In genomic region chr5:90223534-90224381, GRCm38 (mm10) we compare ENCODE assay signal across 8 mouse cellular contexts. TPM values are rescaled to one million over a fixed set of nuclear protein-coding genes. Genes with fewer than 3 reads are reported as not detected.
DNase-seq lines count a peak whose midpoint lies in the region; ATAC-seq and TF ChIP-seq lines count a peak whose summit lies in the region.

Gene Cox18 (minus strand): TSS chr5:90224001.

- H3K36me3 ChIP-seq in kidney, embryonic 14.5 days (ENCODE audit: control insufficient read depth, insufficient read depth, low read length), result peaks cover 42% of the 10 kb centered on the region
- H3K36me3 ChIP-seq in limb, embryonic 15.5 days, result peaks cover 36% of the 10 kb centered on the region

- DNase-seq in A20 (ENCODE audit: low read depth, low spot score), result peak; percentile 100
- DNase-seq in heart, adult 9 months (ENCODE audit: low spot score in 2 of 2), result peak; percentile 99 to 100
- DNase-seq in monocyte, adult 2 months (ENCODE audit: low read depth in 1 of 2, low spot score in 2 of 2), result peak; percentile 99
- peak; percentile 99 to 100 for DNase-seq in spleen, postnatal 36 days (ENCODE audit: low spot score in 2 of 2)

- no peak for TF ChIP-seq CTCF in bone marrow macrophage, adult 2 months (IDR thresholded peaks at IDR 0.05; ENCODE audit: low read depth, low read length)
- no peak for TF ChIP-seq CTCF in embryonic fibroblast, embryonic 13.5 days (IDR thresholded peaks at IDR 0.05; ENCODE audit: borderline replicate concordance, insufficient read depth, low read length)

- ATAC-seq in kidney, embryonic 14.5 days (ENCODE audit: low FRiP score, low TSS enrichment), result peak; percentile 99
- peak; percentile 98 for ATAC-seq in limb, embryonic 15.5 days (ENCODE audit: insufficient number of reproducible peaks, low FRiP score, low TSS enrichment, low read depth)

- H3K9me3 ChIP-seq in kidney, embryonic 14.5 days (ENCODE audit: control insufficient read depth, low read length), result no peaks in the 10 kb centered on the region
- H3K9me3 ChIP-seq in limb, embryonic 15.5 days, result no peaks in the 10 kb centered on the region

- peak within 1 kb of the TSS; percentile 68 for H3K4me2 ChIP-seq in kidney, embryonic 14.5 days (replicated peaks; ENCODE audit: low read depth, low read length)
- H3K4me2 ChIP-seq in limb, embryonic 15.5 days, result peak within 1 kb of the TSS; percentile 66

- TF ChIP-seq POLR2A in bone marrow macrophage, adult 2 months (IDR thresholded peaks at IDR 0.05; ENCODE audit: borderline replicate concordance, low read depth, low read length), result no peak
- TF ChIP-seq POLR2A in embryonic fibroblast, embryonic 13.5 days (IDR thresholded peaks at IDR 0.05; ENCODE audit: low read depth, low read length), result peak; percentile 86

- H3K4me3 ChIP-seq in bone marrow macrophage, adult 2 months (ENCODE audit: insufficient read depth, low read length), result peak within 1 kb of the TSS; percentile 99
- peak within 1 kb of the TSS; percentile 69 for H3K4me3 ChIP-seq in embryonic fibroblast, embryonic 13.5 days (ENCODE audit: insufficient read depth, low read length)
- peak within 1 kb of the TSS; percentile 84 for H3K4me3 ChIP-seq in kidney, embryonic 14.5 days (ENCODE audit: low read length)
- peak within 1 kb of the TSS; percentile 96 for H3K4me3 ChIP-seq in limb, embryonic 15.5 days

- under 1% methylated on average over 55 of the region's 62 CpGs for WGBS in kidney, embryonic 14.5 days
- under 1% methylated on average over 55 of the region's 62 CpGs for WGBS in limb, embryonic 15.5 days

- H3K4me1 ChIP-seq in bone marrow macrophage, adult 2 months (ENCODE audit: control insufficient read depth, insufficient read depth, low read length), result peaks cover 7% of the 10 kb centered on the region
- H3K4me1 ChIP-seq in embryonic fibroblast, embryonic 13.5 days (ENCODE audit: control insufficient read depth, insufficient read depth, low read length), result no peaks in the 10 kb centered on the region
- H3K4me1 ChIP-seq in kidney, embryonic 14.5 days (ENCODE audit: control insufficient read depth, insufficient read depth, low read length), result peaks cover 9% of the 10 kb centered on the region
- H3K4me1 ChIP-seq in limb, embryonic 15.5 days, result peaks cover 7% of the 10 kb centered on the region

- H3K9ac ChIP-seq in kidney, embryonic 14.5 days (ENCODE audit: low read depth, low read length), result peak within 1 kb of the TSS; percentile 88
- H3K9ac ChIP-seq in limb, embryonic 15.5 days, result peak within 1 kb of the TSS; percentile 88

- no peaks in the 10 kb centered on the region for H3K27me3 ChIP-seq in kidney, embryonic 14.5 days (ENCODE audit: control insufficient read depth, insufficient read depth, low read length)
- H3K27me3 ChIP-seq in limb, embryonic 15.5 days, result no peaks in the 10 kb centered on the region

- H3K27ac ChIP-seq in bone marrow macrophage, adult 2 months (ENCODE audit: insufficient read depth, low read depth, low read length), result peak within 1 kb of the TSS; percentile 78
- H3K27ac ChIP-seq in embryonic fibroblast, embryonic 13.5 days (ENCODE audit: insufficient read depth, low read length), result peak within 1 kb of the TSS; percentile 71
- peak within 1 kb of the TSS; percentile 88 for H3K27ac ChIP-seq in kidney, embryonic 14.5 days (ENCODE audit: low read depth, low read length)
- peak within 1 kb of the TSS; percentile 95 for H3K27ac ChIP-seq in limb, embryonic 15.5 days

RNA-seq across cellular contexts. Expression of gene Cox18, which starts in this region (rescaled TPM):
- polyA plus RNA-seq in bone marrow macrophage, adult 2 months (2012; ENCODE audit: insufficient read depth, insufficient read length, missing spikeins), result 8.6 and 9.9 TPM in 2 replicates
- 32.0 and 40.7 TPM in 2 replicates for polyA plus RNA-seq in embryonic fibroblast, embryonic 13.5 days (2011; ENCODE audit: insufficient read length, low read depth, missing spikeins)
- 37.2 and 39.9 TPM in 2 replicates for polyA plus RNA-seq in kidney, embryonic 14.5 days (2014; fragmentation: Nextera tagmentation; extraction: Ambion mirVana)
- 30.1 and 32.0 TPM in 2 replicates for polyA plus RNA-seq in limb, embryonic 15.5 days (2015; fragmentation: Nextera tagmentation; extraction: Ambion mirVana)

Comparison
In these comparisons a context has a peak if more than half of its experiments do, and no peak if none do; other contexts are left out.
1. Peak in every context shown above with its lines: DNase-seq, ATAC-seq, H3K4me3 ChIP-seq and H3K27ac ChIP-seq.